Mouse (Mus musculus): ENCODE results near the gene Efna4. TPM values are rescaled to one million over a fixed set of nuclear protein-coding genes. Genes with fewer than 3 reads are reported as not detected.

The Efna4 gene
- total RNA-seq, 4 experiments from 2014 or later, result 0.96 to 1.4 (median 1.1) TPM

GRCm38 (mm10) chr3:89314340-89314739 is 23.5 kb downstream of the Efna4 start:
- no peak for DNase-seq (ENCODE audit: low spot score in 2 of 2)

GRCm38 (mm10) chr3:89308089-89308488 is 29.7 kb downstream of the Efna4 start:
- peak in 1 of 2 experiments; percentile 54 for DNase-seq (ENCODE audit: low spot score in 2 of 2)

- no peak for DNase-seq (ENCODE audit: low spot score in 2 of 2)
These were observed 32.1 kb downstream of the Efna4 start for GRCm38 (mm10) chr3:89305551-89306325.

GRCm38 (mm10) chr3:89305105-89305504 is 32.7 kb downstream of the Efna4 start:
- no peak for DNase-seq (ENCODE audit: low spot score in 2 of 2)

- no peak for DNase-seq (ENCODE audit: low spot score in 2 of 2)
These were observed 33.4 kb downstream of the Efna4 start for GRCm38 (mm10) chr3:89304440-89304839.

- DNase-seq (ENCODE audit: low spot score in 2 of 2), result no peak
These were observed 37.3 kb downstream of the Efna4 start for GRCm38 (mm10) chr3:89300514-89300913.

GRCm38 (mm10) chr3:89300071-89300470 is 37.8 kb downstream of the Efna4 start:
- DNase-seq (ENCODE audit: low spot score in 2 of 2), result no peak

GRCm38 (mm10) chr3:89299499-89299898 is 38.3 kb downstream of the Efna4 start:
- no peak for DNase-seq (ENCODE audit: low spot score in 2 of 2)

- no peak for DNase-seq (ENCODE audit: low spot score in 2 of 2)
These were observed 38.9 kb downstream of the Efna4 start for GRCm38 (mm10) chr3:89298908-89299307.

- DNase-seq (ENCODE audit: low spot score in 2 of 2), result no peak
These were observed 40.9 kb downstream of the Efna4 start for GRCm38 (mm10) chr3:89296761-89297396.

- no peak for DNase-seq (ENCODE audit: low spot score in 2 of 2)
These were observed 42.1 kb downstream of the Efna4 start for GRCm38 (mm10) chr3:89295685-89296230.

- DNase-seq (ENCODE audit: low spot score in 2 of 2), result no peak
These were observed 43.6 kb downstream of the Efna4 start for GRCm38 (mm10) chr3:89294195-89294594.

- no peak for DNase-seq (ENCODE audit: low spot score in 2 of 2)
These were observed 44.4 kb downstream of the Efna4 start for GRCm38 (mm10) chr3:89293247-89293918.

- DNase-seq (ENCODE audit: low spot score in 2 of 2), result no peak
These were observed 45.5 kb downstream of the Efna4 start for GRCm38 (mm10) chr3:89292303-89292702.

GRCm38 (mm10) chr3:89291874-89292273 is 46.0 kb downstream of the Efna4 start:
- no peak for DNase-seq (ENCODE audit: low spot score in 2 of 2)

- DNase-seq (ENCODE audit: low spot score in 2 of 2), result no peak
These were observed 49.3 kb downstream of the Efna4 start for GRCm38 (mm10) chr3:89288503-89288928.

- no peak for DNase-seq (ENCODE audit: low spot score in 2 of 2)
These were observed 50.5 kb downstream of the Efna4 start for GRCm38 (mm10) chr3:89287286-89287685.

GRCm38 (mm10) chr3:89285526-89285925 is 52.3 kb downstream of the Efna4 start:
- DNase-seq (ENCODE audit: low spot score in 2 of 2), result no peak

- DNase-seq (ENCODE audit: low spot score in 2 of 2), result no peak
These were observed 53.6 kb downstream of the Efna4 start for GRCm38 (mm10) chr3:89284261-89284660.

All from layer of hippocampus, adult 8-10 months (tissue).